Mouse (Mus musculus) C2C12 (cell line): Measurements from ENCODE around the gene Rad51ap2.

Source experiments
- CEBPB ChIP-seq: IDR thresholded peaks from one replicate; pipeline ENCODE4 v1.6.1; 2011; ENCODE audit warnings: low read depth, mild to moderate bottlenecking, control low read depth, moderate library complexity
- CTCF ChIP-seq: IDR thresholded peaks from one replicate; pipeline ENCODE4 v1.5.1; 2011; ENCODE audit not compliant: control insufficient read depth, insufficient read depth, insufficient read length
- MAX ChIP-seq: IDR thresholded peaks from one replicate; pipeline ENCODE4 v1.6.1; 2011; ENCODE audit warnings: mild to moderate bottlenecking, control low read depth
- MYOG ChIP-seq: IDR thresholded peaks from one replicate; pipeline ENCODE4 v1.6.1; 2011; ENCODE audit not compliant: control insufficient read depth, insufficient read length; ENCODE audit errors: extremely low read depth
- USF1 ChIP-seq: IDR thresholded peaks from one replicate; pipeline ENCODE4 v1.6.1; 2011; ENCODE audit warnings: low read depth, mild to moderate bottlenecking, control low read depth, moderate library complexity

GRCm38 (mm10) chr12:11456632-11457031 is 753 bp downstream of the Rad51ap2 start:
- TF ChIP-seq MAX = no peak
- TF ChIP-seq CTCF = no peak
- no peak for TF ChIP-seq CEBPB
- no peak for TF ChIP-seq MYOG
- no peak for TF ChIP-seq USF1
